Mouse (Mus musculus) thymus, adult 18-20 months (tissue): Measurements from ENCODE around the gene Banp.

Source experiments
- DNase-seq, 2 experiments: peaks; one replicate each; pipeline ENCODE4 v3.0.0; 2022; ENCODE audit warnings: mixed read lengths in 2 of 2

Gene Banp

GRCm38 (mm10) chr8:121990506-121991255, 41.1 kb downstream of the Banp start:
- DNase-seq, result no peak

- DNase-seq, result no peak
Observed at GRCm38 (mm10) chr8:121991611-121992010, 42.1 kb downstream of the Banp start.

GRCm38 (mm10) chr8:121992911-121993310, 43.4 kb downstream of the Banp start:
- no peak for DNase-seq

GRCm38 (mm10) chr8:121995112-121995511, 45.6 kb downstream of the Banp start:
- DNase-seq, result no peak

GRCm38 (mm10) chr8:121995895-121996294, 46.3 kb downstream of the Banp start:
- no peak for DNase-seq

- no peak for DNase-seq
Observed at GRCm38 (mm10) chr8:121998631-121999030, 49.1 kb downstream of the Banp start.

- DNase-seq, result no peak
Observed at GRCm38 (mm10) chr8:121999211-121999610, 49.7 kb downstream of the Banp start.

- no peak for DNase-seq
Observed at GRCm38 (mm10) chr8:122001339-122002115, 52.0 kb downstream of the Banp start.

- no peak for DNase-seq
Observed at GRCm38 (mm10) chr8:122003646-122004045, 54.1 kb downstream of the Banp start.

- DNase-seq, result no peak
Observed at GRCm38 (mm10) chr8:122004131-122004530, 54.6 kb downstream of the Banp start.

- no peak for DNase-seq
Observed at GRCm38 (mm10) chr8:122005422-122006204, 56.1 kb downstream of the Banp start.

- no peak for DNase-seq
Observed at GRCm38 (mm10) chr8:122006688-122007484, 57.3 kb downstream of the Banp start.

- DNase-seq, result no peak
Observed at GRCm38 (mm10) chr8:122008395-122008794, 58.8 kb downstream of the Banp start.

GRCm38 (mm10) chr8:122010638-122011037, 61.1 kb downstream of the Banp start:
- no peak for DNase-seq

- DNase-seq, result no peak
Observed at GRCm38 (mm10) chr8:122011066-122011588, 61.6 kb downstream of the Banp start.

GRCm38 (mm10) chr8:122014606-122015005, 65.1 kb downstream of the Banp start:
- DNase-seq, result no peak

- no peak for DNase-seq
Observed at GRCm38 (mm10) chr8:122018046-122018831, 68.7 kb downstream of the Banp start.

- DNase-seq, result no peak
Observed at GRCm38 (mm10) chr8:122019162-122019561, 69.6 kb downstream of the Banp start.

GRCm38 (mm10) chr8:122020050-122020771, 70.7 kb downstream of the Banp start:
- no peak for DNase-seq

- DNase-seq, result no peak
Observed at GRCm38 (mm10) chr8:122021725-122022124, 72.2 kb downstream of the Banp start.

GRCm38 (mm10) chr8:122022274-122022673, 72.7 kb downstream of the Banp start:
- DNase-seq, result no peak
